Mouse (Mus musculus): Measurements from ENCODE around the gene Slc5a2. TPM values are rescaled to one million over a fixed set of nuclear protein-coding genes. Genes with fewer than 3 reads are reported as not detected.

The Slc5a2 gene
- polyA plus RNA-seq (2017; shearing (Covaris generic)): 0.56 TPM

DNA sequence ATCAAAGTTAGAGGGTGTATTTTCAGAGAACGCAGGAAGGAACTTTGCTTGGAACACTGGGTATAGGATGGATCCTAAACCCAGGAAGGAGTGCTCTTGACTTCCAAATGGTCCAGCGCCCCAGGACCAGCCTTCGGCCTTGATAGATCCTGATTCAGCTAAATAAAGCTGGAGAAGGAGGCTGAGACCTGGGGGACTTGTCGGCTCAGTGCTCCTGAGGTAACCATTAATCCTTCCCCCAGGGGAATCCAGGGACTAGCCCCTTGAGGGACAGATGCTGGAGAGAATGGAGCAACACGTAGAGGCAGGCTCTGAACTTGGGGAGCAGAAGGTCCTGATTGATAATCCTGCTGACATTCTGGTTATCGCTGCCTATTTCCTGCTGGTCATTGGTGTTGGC is at the start of gene Slc5a2:
Gene Slc5a2, plus strand, starts transcription at position 247 of the 400 bp plus-strand sequence.

DNA sequence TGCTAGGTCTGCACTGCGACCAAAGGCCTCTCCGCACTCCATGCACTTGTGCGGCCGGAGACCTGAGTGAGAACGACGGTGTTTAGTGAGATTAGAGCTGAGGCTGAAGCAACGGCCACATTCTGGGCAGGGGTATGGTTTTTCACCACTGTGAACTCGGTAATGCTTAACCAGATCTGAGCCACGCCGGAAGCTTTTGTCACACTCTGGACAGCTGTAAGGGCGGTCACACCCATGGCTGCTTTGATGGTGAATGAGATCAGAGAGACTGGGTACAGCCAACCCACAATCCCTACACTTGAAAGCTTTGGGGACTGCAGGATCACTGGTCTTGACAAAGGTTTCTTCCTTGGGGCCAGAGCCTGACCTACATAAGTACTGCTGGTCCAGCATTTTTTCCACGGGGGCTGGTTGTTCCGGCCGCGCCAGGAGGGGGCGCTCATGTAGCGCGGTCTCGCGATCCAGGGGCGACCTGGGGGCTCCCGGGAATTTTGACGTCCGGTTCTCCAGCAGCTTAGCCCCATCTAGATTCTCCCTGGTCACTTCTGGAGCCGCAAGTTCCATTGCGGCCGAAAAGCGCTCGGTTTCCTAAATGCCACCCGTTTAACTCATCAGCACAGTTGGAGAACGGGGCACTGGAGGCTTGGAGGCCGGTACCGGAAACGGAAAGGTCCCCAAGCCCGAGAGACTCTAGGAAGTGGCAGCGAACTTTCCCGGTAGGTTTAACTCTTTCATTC is 28.4 kb upstream of the Slc5a2 start, which contains the start of gene Armc5:
Gene Armc5, plus strand, starts transcription at position 487 of the 737 bp plus-strand sequence.

GRCm38 (mm10) chr7:128237927-128238778 is 27.3 kb upstream of the Slc5a2 start, which contains the start of gene 9130023H24Rik:
9130023H24Rik (minus strand) TSS chr7:128238031.

DNA sequence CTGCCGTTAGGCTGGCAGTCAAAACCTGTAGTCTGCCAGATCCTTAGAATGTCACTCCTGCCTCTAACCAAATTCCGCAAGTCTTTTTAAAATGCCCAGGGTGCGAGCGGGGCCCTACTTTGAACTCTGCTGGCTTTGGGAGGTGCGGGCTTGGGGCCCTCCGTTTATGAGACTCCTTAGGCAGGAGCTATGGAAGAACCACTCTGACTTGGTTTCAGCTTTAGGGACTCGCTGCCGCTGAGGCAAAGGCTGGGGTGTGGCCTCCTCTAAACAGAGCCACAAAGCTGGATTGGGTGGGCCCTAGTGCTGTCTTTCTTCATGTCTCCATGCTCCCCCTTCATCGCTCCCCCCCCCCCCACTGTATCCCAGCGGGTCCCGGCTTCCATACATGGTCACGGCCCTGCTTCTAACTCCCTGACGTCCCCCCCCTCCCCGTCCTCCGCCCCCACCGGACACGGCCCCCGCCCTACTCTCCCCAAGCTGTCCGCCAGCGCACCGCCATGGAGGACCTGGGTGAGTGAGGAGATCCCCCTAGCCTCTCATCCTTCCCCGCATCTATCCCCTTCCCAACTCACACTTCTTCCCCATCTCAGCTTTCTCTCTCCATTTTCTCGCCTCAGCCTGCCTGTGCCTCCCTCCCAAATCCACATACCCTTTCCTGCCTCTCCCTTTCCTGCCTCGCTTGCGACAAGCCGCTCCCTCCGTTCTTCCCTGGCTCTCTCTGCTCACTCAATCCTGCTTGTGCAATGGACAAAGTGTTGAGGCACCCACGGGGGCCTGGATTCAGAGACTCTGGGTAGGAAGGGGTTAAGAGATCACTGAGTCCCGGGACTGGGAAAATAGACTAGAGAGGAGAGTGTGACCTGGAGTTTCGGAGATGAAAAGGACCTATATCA is 18.7 kb upstream of the Slc5a2 start, which contains the start of gene Tgfb1i1:
Gene Tgfb1i1, plus strand, starts transcription at position 317 of the 896 bp plus-strand sequence.

GRCm38 (mm10) chr7:128297617-128298480 is 32.4 kb downstream of the Slc5a2 start, which contains the start of gene BC017158:
BC017158 (minus strand) TSS chr7:128298170.

Other genes with a start within 250 kb of the Slc5a2 start
- 0.99 TPM for gene Itgam, start 203.0 kb upstream of the Slc5a2 start, polyA plus RNA-seq (2017; shearing (Covaris generic))
- gene Gm49368, start 203.0 kb upstream of the Slc5a2 start, polyA plus RNA-seq (2017; shearing (Covaris generic)): not detected
- gene Itgax, start 136.1 kb upstream of the Slc5a2 start, polyA plus RNA-seq (2017; shearing (Covaris generic)): 0.72 TPM
- 0.24 TPM for gene Itgad, start 111.3 kb upstream of the Slc5a2 start, polyA plus RNA-seq (2017; shearing (Covaris generic))
- not detected for gene Cox6a2, start 59.3 kb upstream of the Slc5a2 start, polyA plus RNA-seq (2017; shearing (Covaris generic))
- gene Armc5, start 28.3 kb upstream of the Slc5a2 start, polyA plus RNA-seq (2017; shearing (Covaris generic)): 19.0 TPM
- gene 9130023H24Rik, start 27.6 kb upstream of the Slc5a2 start, polyA plus RNA-seq (2017; shearing (Covaris generic)): 0.56 TPM
- 0.56 TPM for gene Tgfb1i1, start 18.8 kb upstream of the Slc5a2 start, polyA plus RNA-seq (2017; shearing (Covaris generic))
- 20.9 TPM for gene BC017158, start 32.5 kb downstream of the Slc5a2 start, polyA plus RNA-seq (2017; shearing (Covaris generic))
- 71.1 TPM for gene Rgs10, start 153.1 kb downstream of the Slc5a2 start, polyA plus RNA-seq (2017; shearing (Covaris generic))
- gene Tial1, start 196.1 kb downstream of the Slc5a2 start, polyA plus RNA-seq (2017; shearing (Covaris generic)): 32.4 TPM

Data from effector memory CD4-positive, alpha-beta T cell, adult 7 months (primary cell).